Mouse (Mus musculus) forebrain, embryonic 15.5 days (tissue): Measurements from ENCODE around the gene Sim2. TPM values are rescaled to one million over a fixed set of nuclear protein-coding genes. Genes with fewer than 3 reads are reported as not detected.

Experiments used
- ATAC-seq: fragments of 200-750 bp; cut with Nextera tagmentation; replicated peaks from 2 replicates; pipeline ENCODE4 v1.8.0; 2017; ENCODE audit warnings: mild to moderate bottlenecking, moderate TSS enrichment, moderate library complexity
- H3K27ac ChIP-seq: fragments of 300-500 bp; sonication (generic); replicated peaks from 2 replicates; pipeline ENCODE4 v1.5.1; 2015; ENCODE audit warnings: mild to moderate bottlenecking, inconsistent platforms
- H3K27me3 ChIP-seq: fragments of 300-500 bp; sonication (generic); 2 replicates; pipeline ENCODE4 v1.6.1; 2015; ENCODE audit warnings: inconsistent platforms
- H3K36me3 ChIP-seq: fragments of 300-500 bp; sonication (generic); 2 replicates; pipeline ENCODE4 v1.6.1; 2015; ENCODE audit warnings: mild to moderate bottlenecking, inconsistent platforms
- H3K4me1 ChIP-seq: fragments of 300-500 bp; sonication (generic); 2 replicates; pipeline ENCODE4 v1.6.1; 2015; ENCODE audit warnings: inconsistent platforms
- H3K4me2 ChIP-seq: fragments of 300-500 bp; sonication (generic); replicated peaks from 2 replicates; pipeline ENCODE4 v1.6.1; 2015; ENCODE audit warnings: mild to moderate bottlenecking, inconsistent platforms
- H3K4me3 ChIP-seq: fragments of 300-500 bp; sonication (generic); 2 replicates; pipeline ENCODE4 v1.5.1; 2015; ENCODE audit warnings: mild to moderate bottlenecking, inconsistent platforms
- H3K9ac ChIP-seq: fragments of 300-500 bp; sonication (generic); replicated peaks from 2 replicates; pipeline ENCODE4 v1.6.1; 2015; ENCODE audit warnings: mild to moderate bottlenecking, inconsistent platforms
- H3K9me3 ChIP-seq: fragments of 300-500 bp; sonication (generic); 2 replicates; pipeline ENCODE4 v1.6.1; 2016; ENCODE audit warnings: inconsistent platforms
- WGBS: fragments of 180-500 bp; shearing (Covaris S2); methylation state at CpG from one replicate; pipeline ENCODE4 v1.1.7; 2015; ENCODE audit warnings: mixed read lengths; 5-methylcytosine and 5-hydroxymethylcytosine counted together
- polyA plus RNA-seq: library from polyadenylated mRNA; unstranded; fragments of >200 nt; fragmentation: Nextera tagmentation; extraction: Ambion mirVana; gene quantifications from 2 replicates; pipeline ENCODE4 v1.2.1, GENCODE M21; 2015

Sim2 gene
- polyA plus RNA-seq, 1 experiment from 2014 or later: 0.04 TPM

DNA sequence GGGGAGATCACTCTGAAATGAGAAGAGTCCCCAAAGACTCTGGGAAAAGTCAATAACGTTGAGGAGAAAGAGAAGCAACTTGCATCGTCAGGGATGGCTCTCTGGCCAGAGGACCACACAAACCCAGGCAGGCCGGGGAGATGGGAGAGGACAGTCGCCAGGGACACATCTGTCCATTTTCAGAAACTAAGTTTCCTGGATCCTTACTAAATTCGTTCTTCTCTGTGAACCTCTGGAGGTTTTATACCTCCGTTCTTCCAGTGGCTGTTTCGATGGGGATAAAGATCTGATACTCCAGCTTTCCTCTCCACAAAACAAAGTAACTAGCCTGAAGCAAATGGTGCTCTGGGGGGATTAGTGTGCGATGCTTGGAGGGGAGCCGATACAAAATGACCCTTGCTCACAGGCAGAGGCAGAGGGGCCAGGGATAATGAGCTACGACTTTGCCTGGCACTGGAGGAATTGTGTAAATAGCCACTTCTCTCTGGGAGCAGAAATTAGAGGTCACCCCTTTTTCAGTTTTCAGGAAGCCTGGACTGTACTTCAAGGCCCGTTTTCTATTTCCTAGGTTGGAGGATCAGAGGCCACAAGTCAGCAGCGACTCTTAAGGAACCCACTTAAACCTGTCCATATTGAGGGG lies 7.9 kb downstream of the Sim2 start:
- no peak for ATAC-seq
- H3K36me3 ChIP-seq: no peaks in the 10 kb centered on the region

DNA sequence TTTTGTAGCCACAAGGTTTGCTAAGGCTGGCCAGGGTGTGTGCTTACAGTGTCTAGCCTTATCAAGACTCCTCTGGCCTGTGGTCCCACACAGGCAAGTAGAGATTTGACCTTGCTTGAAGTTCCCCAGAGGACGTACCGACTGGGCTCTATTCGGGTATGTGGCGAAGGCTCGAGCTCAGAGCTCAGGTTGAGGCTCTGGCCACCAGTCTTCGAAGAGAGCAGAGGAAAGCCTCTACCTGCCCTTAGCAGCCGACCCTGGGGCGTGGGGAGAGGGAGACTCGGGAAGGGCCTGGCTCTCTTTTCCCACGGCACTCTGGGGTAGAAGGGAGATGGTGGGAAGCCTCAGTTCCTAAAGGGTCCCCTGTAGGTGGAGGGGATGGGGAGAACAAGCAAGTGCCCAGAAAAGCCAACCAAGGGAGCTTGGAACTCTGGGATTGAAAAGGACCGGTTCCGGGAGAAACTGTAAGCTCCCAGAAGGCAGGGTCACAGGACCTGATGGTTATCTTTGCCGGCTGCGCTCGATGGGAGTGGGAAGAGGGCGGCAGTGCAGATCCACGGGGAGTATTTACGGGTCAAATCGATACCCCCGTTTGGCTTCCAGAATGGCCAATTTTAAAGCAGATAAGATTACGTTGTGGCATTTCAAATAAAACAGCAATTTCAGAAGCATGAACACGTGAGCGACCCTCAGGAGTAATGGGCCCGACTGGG lies 8.6 kb downstream of the Sim2 start:
- Histone ChIP-seq H3K4me3 (no peak overlapping the region), H3K27ac (no peak overlapping the region), H3K27me3 (peaks cover 96% of the 10 kb centered on the region), H3K9me3 (no peaks in the 10 kb centered on the region), H3K9ac (no peak overlapping the region), H3K4me2 (no peak overlapping the region), H3K4me1 (peaks cover 5% of the 10 kb centered on the region; the same call in 1 of the 2 replicates), H3K36me3 (no peaks in the 10 kb centered on the region)
- 2% methylated on average over 24 of the region's 24 CpGs for WGBS
- no peak for ATAC-seq

More for the DNA sequence above, 7.9 kb downstream of the Sim2 start:
- H3K9me3 ChIP-seq: no peaks in the 10 kb centered on the region
- WGBS: 1% methylated on average over 12 of the region's 12 CpGs
- H3K27ac ChIP-seq: no peak overlapping the region
- peaks cover 96% of the 10 kb centered on the region for H3K27me3 ChIP-seq
- H3K4me1 ChIP-seq: peaks cover 5% of the 10 kb centered on the region; the same call in 1 of the 2 replicates
- no peak overlapping the region for H3K4me3 ChIP-seq
- H3K9ac ChIP-seq: no peak overlapping the region
- no peak overlapping the region for H3K4me2 ChIP-seq

DNA sequence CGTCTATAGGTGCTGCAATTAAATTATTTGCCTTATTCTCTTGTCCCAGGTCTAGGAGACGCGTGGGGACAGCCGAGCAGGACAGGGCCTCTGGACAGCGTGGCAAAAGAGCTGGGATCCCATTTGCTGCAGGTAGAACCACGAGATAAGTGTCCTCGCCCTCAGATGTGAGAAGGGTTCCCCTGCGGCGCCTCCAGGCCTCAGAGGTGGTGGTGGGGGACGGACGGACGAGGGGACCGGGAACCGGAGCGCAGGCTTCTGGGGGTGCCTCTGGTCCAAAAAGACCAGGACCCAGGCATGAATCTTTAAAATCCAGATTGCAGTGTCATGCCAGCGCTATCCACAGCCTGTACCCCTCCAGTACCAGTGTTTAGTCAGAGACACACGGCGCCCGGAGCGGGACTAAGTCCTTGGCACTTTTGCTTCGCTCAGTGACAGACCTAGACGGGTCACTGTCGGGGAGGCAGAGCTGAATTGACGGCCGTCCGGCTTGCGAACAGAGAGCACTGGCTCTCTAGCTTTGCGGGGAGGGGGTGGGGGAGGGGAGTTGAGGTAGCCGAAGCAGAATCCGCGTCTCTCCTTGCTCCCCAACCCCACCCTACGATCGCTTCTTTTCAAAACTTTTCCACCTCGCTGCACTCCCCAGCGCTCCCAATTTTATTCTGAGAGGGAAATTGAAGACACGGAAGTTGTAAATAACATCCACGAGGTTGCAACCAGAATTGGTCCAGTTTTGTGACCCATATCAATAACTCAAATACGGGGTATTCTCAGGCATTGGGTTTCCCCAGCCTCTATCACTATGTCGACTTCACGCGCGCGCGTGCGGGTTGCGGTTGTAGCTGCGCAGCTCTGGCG lies 9.7 kb downstream of the Sim2 start:
- no peak overlapping the region for H3K9ac ChIP-seq

DNA sequence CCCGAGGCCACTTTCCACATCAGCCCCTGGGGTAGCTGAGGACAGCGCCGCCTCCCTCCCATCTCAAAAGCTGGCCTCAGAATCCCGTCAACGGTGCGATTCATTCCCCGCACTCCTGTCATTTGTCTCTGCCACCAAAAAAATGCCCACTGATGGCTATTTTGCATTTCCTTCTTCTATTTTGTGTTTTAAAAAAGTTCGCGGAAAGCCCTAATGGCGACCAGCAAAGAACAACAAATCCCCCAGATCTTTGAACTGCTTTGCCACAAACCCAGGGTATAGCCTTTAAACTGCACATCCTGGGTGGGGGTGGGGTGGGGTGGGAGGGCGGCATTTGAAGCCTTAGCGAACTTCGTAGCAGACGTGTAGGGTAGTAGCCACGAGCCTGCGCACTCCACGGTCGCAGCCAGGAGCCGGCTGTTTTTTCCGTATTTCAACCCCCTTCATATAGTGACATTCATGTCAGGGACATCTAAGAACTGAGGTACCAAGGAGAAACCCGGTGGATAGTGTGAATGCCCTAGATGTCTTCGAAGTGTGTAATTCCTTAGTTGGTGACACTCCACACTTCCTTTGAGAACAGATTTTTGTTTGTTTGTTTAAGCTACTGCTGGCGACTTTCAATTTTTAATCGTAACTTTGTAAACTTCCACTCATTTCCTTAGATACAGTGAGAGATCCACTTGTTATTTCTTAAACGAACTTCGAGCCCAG lies 10.5 kb downstream of the Sim2 start:
- peaks cover 94% of the 10 kb centered on the region for H3K27me3 ChIP-seq
- H3K36me3 ChIP-seq: no peaks in the 10 kb centered on the region
- no peak overlapping the region for H3K9ac ChIP-seq
- no peak for ATAC-seq
- no peak overlapping the region for H3K4me2 ChIP-seq
- H3K27ac ChIP-seq: no peak overlapping the region
- under 1% methylated on average over 26 of the region's 26 CpGs for WGBS
- no peaks in the 10 kb centered on the region for H3K9me3 ChIP-seq
- no peak overlapping the region for H3K4me3 ChIP-seq
- peaks cover 5% of the 10 kb centered on the region; the same call in 1 of the 2 replicates for H3K4me1 ChIP-seq

More for the DNA sequence above, 9.7 kb downstream of the Sim2 start:
- Histone ChIP-seq H3K27ac (no peak overlapping the region), H3K36me3 (no peaks in the 10 kb centered on the region), H3K27me3 (peaks cover 94% of the 10 kb centered on the region), H3K9me3 (no peaks in the 10 kb centered on the region), H3K4me2 (no peak overlapping the region), H3K4me1 (peaks cover 5% of the 10 kb centered on the region; the same call in 1 of the 2 replicates), H3K4me3 (no peak overlapping the region)
- ATAC-seq: no peak
- under 1% methylated on average over 48 of the region's 48 CpGs for WGBS

DNA sequence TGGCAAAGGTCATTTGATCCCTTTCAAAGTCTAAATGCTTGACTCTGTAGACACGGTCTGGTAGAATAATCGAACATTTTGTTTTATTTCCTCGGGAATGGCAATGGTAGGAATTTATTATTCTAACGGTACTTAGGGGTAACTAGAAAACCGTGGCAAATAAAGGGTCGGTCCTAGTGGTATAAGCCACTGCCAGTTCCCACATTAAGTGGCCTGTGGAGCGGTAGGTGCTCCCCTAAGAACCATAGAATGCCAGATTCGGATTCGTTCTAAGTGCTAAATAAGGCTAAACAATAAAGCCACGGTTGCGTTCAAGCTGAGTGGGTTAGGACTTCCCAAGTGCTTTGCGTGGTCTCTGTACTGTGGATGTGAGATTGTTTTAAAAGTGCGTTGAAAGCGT lies 11.7 kb downstream of the Sim2 start:
- Histone ChIP-seq H3K9me3 (no peaks in the 10 kb centered on the region), H3K4me2 (no peak overlapping the region), H3K4me1 (peaks cover 5% of the 10 kb centered on the region; the same call in 1 of the 2 replicates), H3K27me3 (peaks cover 90% of the 10 kb centered on the region), H3K9ac (no peak overlapping the region), H3K36me3 (no peaks in the 10 kb centered on the region), H3K27ac (no peak overlapping the region), H3K4me3 (no peak overlapping the region)
- WGBS: 2% methylated on average over 14 of the region's 14 CpGs
- no peak for ATAC-seq

DNA sequence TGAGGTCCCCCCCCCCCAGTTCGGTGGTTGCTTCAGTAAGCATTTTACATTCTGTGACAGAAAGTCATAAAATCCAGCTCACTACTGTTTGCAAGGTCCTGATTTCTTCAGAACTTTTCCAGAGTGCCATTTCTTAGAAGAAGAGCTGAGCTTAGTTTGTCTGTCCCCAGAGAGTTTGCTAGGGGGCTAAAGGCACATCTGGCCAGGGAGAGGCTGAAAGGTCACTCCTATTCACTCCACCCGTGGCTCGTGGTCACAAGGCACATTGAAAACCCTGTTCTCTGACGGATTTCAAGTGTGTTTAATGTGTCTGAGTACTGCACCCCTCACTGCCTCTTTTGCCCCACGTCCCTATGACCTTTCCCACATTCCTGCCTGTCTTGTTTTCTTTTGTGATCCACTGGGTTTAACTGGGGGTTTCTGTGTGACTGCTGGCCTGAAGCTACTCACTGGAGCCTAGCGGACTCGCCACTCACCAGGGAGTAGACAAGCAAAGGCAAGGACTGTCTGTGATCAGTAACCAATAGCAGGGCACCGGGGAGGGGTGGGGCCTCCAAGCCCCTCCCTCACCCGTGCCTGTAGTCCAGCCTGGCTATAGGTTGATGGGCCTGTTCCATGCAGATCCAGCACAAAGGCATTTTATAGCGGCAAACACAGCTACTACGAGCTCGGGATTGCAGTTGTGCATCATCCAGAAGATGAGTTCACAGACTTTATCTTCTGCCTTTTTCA lies 13.2 kb downstream of the Sim2 start:
- Histone ChIP-seq H3K4me1 (peaks cover 5% of the 10 kb centered on the region; the same call in 1 of the 2 replicates), H3K27me3 (peaks cover 76% of the 10 kb centered on the region), H3K27ac (no peak overlapping the region), H3K9ac (no peak overlapping the region), H3K9me3 (no peaks in the 10 kb centered on the region), H3K4me3 (no peak overlapping the region), H3K36me3 (no peaks in the 10 kb centered on the region), H3K4me2 (no peak overlapping the region)
- 9% methylated on average over 12 of the region's 12 CpGs for WGBS
- ATAC-seq: no peak

DNA sequence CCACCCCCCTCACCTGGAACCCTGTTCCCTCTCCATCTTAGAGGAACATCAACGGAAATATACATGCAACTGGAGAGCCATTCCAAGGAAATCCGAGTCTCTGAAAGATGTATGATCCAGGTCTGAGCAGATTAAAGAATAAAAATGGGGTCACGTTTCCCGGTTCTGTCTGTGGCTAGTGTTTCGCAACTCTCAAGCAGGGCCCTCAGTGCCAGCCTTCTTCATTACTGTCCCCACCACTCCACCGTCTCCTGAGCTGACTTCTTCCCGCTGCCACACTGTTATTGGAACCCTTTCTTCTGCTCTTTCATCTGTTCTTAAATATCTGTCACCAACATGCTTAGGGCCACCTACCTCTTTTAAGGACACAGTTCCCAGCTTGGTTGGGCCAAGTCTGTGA lies 28.4 kb downstream of the Sim2 start:
- Histone ChIP-seq H3K9me3 (no peaks in the 10 kb centered on the region), H3K4me1 (no peaks in the 10 kb centered on the region), H3K36me3 (no peaks in the 10 kb centered on the region), H3K4me2 (no peak overlapping the region), H3K27me3 (no peaks in the 10 kb centered on the region), H3K27ac (no peak overlapping the region), H3K4me3 (no peak overlapping the region), H3K9ac (no peak overlapping the region)
- 89% methylated on average over 7 of the region's 7 CpGs for WGBS
- no peak for ATAC-seq

DNA sequence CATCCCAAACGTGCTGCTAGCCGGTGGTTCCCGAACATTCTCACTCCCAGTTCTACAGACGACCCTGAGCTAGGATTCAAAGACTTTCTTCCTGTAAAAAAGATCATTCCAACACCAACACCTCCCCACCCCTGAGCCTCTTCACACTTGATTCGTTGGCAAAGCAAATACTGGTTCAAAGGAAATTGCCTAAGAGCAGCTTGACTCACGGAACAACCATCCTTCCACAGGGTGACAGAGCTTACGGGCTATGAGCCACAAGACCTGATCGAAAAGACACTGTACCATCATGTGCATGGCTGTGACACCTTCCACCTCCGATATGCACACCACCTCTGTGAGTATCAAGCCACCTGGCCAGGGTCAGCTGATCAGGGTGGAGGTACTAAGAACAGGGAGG lies 30.0 kb downstream of the Sim2 start:
- Histone ChIP-seq H3K36me3 (no peaks in the 10 kb centered on the region), H3K27ac (no peak overlapping the region), H3K9ac (no peak overlapping the region), H3K4me1 (no peaks in the 10 kb centered on the region), H3K4me3 (no peak overlapping the region), H3K4me2 (no peak overlapping the region), H3K27me3 (no peaks in the 10 kb centered on the region), H3K9me3 (no peaks in the 10 kb centered on the region)
- ATAC-seq: no peak
- WGBS: 86% methylated on average over 9 of the region's 9 CpGs

DNA sequence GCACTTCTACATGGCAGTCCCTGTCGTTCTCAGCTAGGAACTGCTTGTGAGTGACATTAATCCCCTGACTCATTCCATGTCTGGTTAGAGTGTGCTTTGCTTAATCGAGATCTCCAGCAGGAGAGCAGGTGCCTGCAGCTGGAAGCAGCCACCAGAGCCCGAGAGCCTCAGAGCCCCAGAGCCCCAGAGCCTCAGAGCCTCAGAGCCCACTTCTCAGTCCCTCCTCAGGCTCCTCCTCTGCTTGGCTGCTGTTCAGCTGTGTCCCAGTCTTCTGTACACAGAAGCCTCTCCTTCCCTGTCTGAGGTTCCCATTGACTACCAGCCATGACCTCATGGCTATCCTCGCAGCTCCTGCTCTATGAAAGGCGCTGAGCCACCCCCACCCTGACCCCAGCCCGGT lies 32.6 kb downstream of the Sim2 start:
- H3K27me3 ChIP-seq: peaks cover 4% of the 10 kb centered on the region
- no peak overlapping the region for H3K4me3 ChIP-seq
- no peaks in the 10 kb centered on the region for H3K9me3 ChIP-seq
- ATAC-seq: no peak
- H3K4me1 ChIP-seq: no peaks in the 10 kb centered on the region
- WGBS: 43% methylated on average over 6 of the region's 6 CpGs
- no peak overlapping the region for H3K9ac ChIP-seq
- H3K4me2 ChIP-seq: no peak overlapping the region
- no peaks in the 10 kb centered on the region for H3K36me3 ChIP-seq
- H3K27ac ChIP-seq: no peak overlapping the region

DNA sequence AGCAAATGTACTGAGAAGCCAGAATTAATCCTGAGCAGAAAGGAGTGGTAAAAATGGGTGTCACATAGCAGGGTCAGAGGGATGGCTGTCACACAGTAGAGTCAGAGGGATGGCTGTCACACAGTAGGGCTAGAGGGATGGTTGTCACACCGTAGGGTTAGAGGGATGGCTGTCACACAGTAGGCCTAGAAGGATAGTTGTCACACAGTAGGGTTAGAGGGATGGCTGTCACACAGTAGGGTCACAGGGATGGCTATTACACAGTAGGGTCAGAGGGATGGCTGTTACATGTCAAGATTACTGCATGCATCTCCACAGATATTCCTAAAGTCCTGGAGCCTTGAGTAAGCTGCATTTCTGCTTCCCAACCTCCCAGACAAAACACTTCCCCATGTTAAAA lies 33.7 kb downstream of the Sim2 start:
- H3K27ac ChIP-seq: no peak overlapping the region
- no peak overlapping the region for H3K9ac ChIP-seq
- H3K4me3 ChIP-seq: no peak overlapping the region
- peaks cover 9% of the 10 kb centered on the region for H3K27me3 ChIP-seq
- 96% methylated on average over 1 of the region's 1 CpGs for WGBS
- no peaks in the 10 kb centered on the region for H3K9me3 ChIP-seq
- ATAC-seq: no peak
- no peak overlapping the region for H3K4me2 ChIP-seq
- no peaks in the 10 kb centered on the region for H3K36me3 ChIP-seq
- H3K4me1 ChIP-seq: peaks cover 8% of the 10 kb centered on the region

DNA sequence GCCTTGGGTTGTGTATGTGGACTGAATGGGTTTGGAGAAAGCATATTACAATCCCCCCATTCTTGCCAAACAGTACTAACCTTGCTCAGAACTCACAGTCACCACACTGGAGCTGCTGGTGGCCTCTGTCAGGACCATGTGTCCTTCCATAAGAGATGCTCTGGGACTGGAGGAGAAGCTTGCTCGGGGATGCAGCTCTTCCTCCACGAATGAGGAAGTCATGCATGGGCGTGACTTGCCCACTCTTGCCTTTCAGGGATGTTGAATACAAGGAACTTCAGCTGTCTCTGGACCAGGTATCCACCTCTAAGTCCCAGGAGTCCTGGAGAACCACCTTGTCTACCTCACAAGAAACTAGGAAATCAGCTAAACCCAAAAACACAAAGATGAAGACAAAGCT lies 37.6 kb downstream of the Sim2 start:
- 90% methylated on average over 3 of the region's 3 CpGs for WGBS
- ATAC-seq: no peak

More for the DNA sequence above, 37.6 kb downstream of the Sim2 start:
- Histone ChIP-seq H3K36me3 (no peaks in the 10 kb centered on the region), H3K9me3 (no peaks in the 10 kb centered on the region), H3K27me3 (peaks cover 45% of the 10 kb centered on the region), H3K4me2 (no peak overlapping the region), H3K4me3 (no peak overlapping the region), H3K9ac (no peak overlapping the region), H3K4me1 (peaks cover 28% of the 10 kb centered on the region), H3K27ac (no peak overlapping the region)
